Mouse (Mus musculus) natural killer cell, adult 2 months (primary cell): ENCODE measurements at regions not wholly inside any gene's neighbourhood (a gene's known extent, or its start where the extent isn't known, plus 50 kb on each side); places are given as distances from the start of the nearest gene placed in this dataset.
"Not testable (repeated sequence)": the region's sequence is repeated elsewhere in the genome, so short reads cannot be mapped to it uniquely, and the experiment has no call there.

ENCODE experiments used
- DNase-seq, 2 experiments: peaks; one replicate each; pipeline ENCODE4 v3.0.0; 2022; ENCODE audit warnings: low spot score in 2 of 2

GRCm38 (mm10) chr7:75360874-75361273 lies 51.8 kb upstream of the Sv2b start:
- no peak for DNase-seq

- peak; percentile 58 to 60 for DNase-seq
Measured at GRCm38 (mm10) chr7:75362541-75362940, 53.5 kb upstream of the Sv2b start.

GRCm38 (mm10) chr7:75365480-75365879 lies 56.4 kb upstream of the Sv2b start:
- DNase-seq: no peak

- peak; percentile 66 to 79 for DNase-seq
Measured at GRCm38 (mm10) chr7:75366285-75366882, 57.3 kb upstream of the Sv2b start.

- DNase-seq: no peak
Measured at GRCm38 (mm10) chr7:75368315-75368714, 59.3 kb upstream of the Sv2b start.

GRCm38 (mm10) chr7:75369366-75369765 lies 60.3 kb upstream of the Sv2b start:
- DNase-seq: no peak

- DNase-seq: peak; percentile 65 to 84
Measured at GRCm38 (mm10) chr7:75370595-75371519, 61.8 kb upstream of the Sv2b start.

- DNase-seq: peak in 1 of 2 experiments; percentile 9
Measured at GRCm38 (mm10) chr7:75371520-75371876, 62.4 kb upstream of the Sv2b start.

GRCm38 (mm10) chr7:75371991-75372390 lies 62.9 kb upstream of the Sv2b start:
- DNase-seq: peak; percentile 82 to 86

- DNase-seq: no peak
Measured at GRCm38 (mm10) chr7:75372892-75373444, 63.9 kb upstream of the Sv2b start.

GRCm38 (mm10) chr7:75374506-75374905 lies 65.4 kb upstream of the Sv2b start:
- no peak for DNase-seq

- no peak for DNase-seq
Measured at GRCm38 (mm10) chr7:75379595-75379994, 70.5 kb upstream of the Sv2b start.

GRCm38 (mm10) chr7:75384506-75384911 lies 70.8 kb upstream of the Akap13 start:
- DNase-seq: no peak

GRCm38 (mm10) chr7:75387033-75387432 lies 68.3 kb upstream of the Akap13 start:
- DNase-seq: no peak

GRCm38 (mm10) chr7:75387821-75388431 lies 67.4 kb upstream of the Akap13 start:
- peak in 1 of 2 experiments; percentile 47 for DNase-seq

- DNase-seq: no peak
Measured at GRCm38 (mm10) chr7:75390162-75390561, 65.2 kb upstream of the Akap13 start.

GRCm38 (mm10) chr7:75392783-75393182 lies 62.6 kb upstream of the Akap13 start:
- no peak for DNase-seq

GRCm38 (mm10) chr7:75393466-75393865 lies 61.9 kb upstream of the Akap13 start:
- no peak for DNase-seq

- no peak for DNase-seq
Measured at GRCm38 (mm10) chr7:75394866-75395580, 60.3 kb upstream of the Akap13 start.

GRCm38 (mm10) chr7:75397559-75397958 lies 57.8 kb upstream of the Akap13 start:
- no peak for DNase-seq

- not testable (repeated sequence) for DNase-seq
Measured at GRCm38 (mm10) chr7:75398480-75398879, 56.9 kb upstream of the Akap13 start.
